Mouse (Mus musculus): ENCODE data around the gene Thnsl2. TPM values are rescaled to one million over a fixed set of nuclear protein-coding genes. Genes with fewer than 3 reads are reported as not detected.
A peak's percentile ranks its signal among the peaks of the same experiment; 100 is the strongest.

Gene Thnsl2
- polyA plus RNA-seq (2015; fragmentation: Nextera tagmentation; extraction: Ambion mirVana), result 83.8 and 95.1 TPM in 2 replicates

DNA sequence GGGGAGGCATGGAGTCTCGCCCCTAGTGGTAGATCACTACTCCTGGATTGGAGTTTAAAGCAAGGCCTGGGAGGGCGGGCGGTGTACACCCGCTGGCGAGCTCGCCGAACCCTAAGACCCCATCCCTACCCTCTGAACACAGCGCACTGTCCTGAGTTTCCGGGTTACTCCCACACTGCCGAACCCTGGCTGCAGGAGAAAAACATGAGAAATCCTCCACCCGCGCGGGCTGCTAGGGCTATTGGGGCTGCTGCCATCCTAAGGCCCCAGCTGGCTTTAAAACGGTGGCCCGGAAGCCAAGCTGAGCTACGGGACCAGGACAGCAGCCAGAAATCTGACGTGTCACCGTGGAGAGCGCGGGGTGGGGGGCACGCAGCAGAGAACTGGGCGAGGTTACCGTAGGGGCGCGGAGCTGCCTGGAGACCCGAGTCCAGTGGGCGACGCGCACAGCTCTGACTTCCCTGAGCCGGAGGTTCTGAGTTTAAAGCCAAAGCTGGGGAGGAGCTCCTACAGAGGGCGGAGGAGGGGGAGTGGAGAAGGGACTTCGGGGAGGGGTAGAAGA, at the start of gene Thnsl2:
TSS of gene Thnsl2 (minus strand) at position 546 of the 562 bp plus-strand sequence.
- Histone ChIP-seq H3K36me3 (ENCODE audit: control insufficient read depth, insufficient read depth, low read length) (no peaks in the 10 kb centered on the region), H3K27me3 (replicated peaks; ENCODE audit: control insufficient read depth, insufficient read depth, low read length) (no peaks in the 10 kb centered on the region), H3K9me3 (ENCODE audit: control insufficient read depth, low read length) (no peaks in the 10 kb centered on the region), H3K4me1 (ENCODE audit: control insufficient read depth, insufficient read depth, low read length) (peaks cover 9% of the 10 kb centered on the region), H3K4me3 (ENCODE audit: low read length) (peak within 1 kb of the TSS; percentile 69), H3K4me2 (ENCODE audit: low read depth, low read length) (peak within 1 kb of the TSS; percentile 81), H3K27ac (ENCODE audit: low read length) (peak within 1 kb of the TSS; percentile 94), H3K9ac (ENCODE audit: low read depth, low read length) (peak within 1 kb of the TSS; percentile 96)
- WGBS, result under 1% methylated on average over 32 of the region's 32 CpGs
- peak; percentile 63 for ATAC-seq

DNA sequence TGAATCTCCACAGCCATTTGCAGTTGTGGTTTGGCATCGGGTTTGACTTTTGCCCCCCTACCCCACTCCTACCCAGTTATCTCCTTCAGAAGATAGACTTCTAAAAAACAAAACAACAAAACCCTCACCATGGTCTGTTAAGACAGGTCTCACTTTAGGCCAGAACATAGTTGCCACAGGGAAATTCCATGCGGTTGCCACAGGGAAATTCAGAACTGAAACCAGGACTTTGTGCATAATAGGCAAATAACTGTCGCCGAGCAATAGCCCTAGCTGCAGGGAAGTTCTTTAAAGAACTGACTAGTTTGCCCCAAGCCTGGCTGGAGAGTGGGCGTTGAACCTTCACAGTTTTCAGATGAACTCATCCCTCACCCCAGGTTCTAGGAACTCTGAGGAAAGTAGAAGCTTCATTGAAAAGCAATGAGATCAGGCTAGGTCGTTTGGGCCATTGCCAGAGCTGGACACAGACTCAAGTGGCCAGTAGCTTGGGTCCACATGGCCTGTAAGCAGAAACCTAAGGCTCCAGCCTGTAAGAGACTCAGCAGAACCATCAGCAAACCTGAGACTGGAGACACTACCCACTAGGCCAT, 49.0 kb upstream of the Thnsl2 start:
- Histone ChIP-seq H3K9me3 (ENCODE audit: control insufficient read depth, low read length) (no peaks in the 10 kb centered on the region), H3K27me3 (replicated peaks; ENCODE audit: control insufficient read depth, insufficient read depth, low read length) (no peaks in the 10 kb centered on the region), H3K4me1 (ENCODE audit: control insufficient read depth, insufficient read depth, low read length) (no peaks in the 10 kb centered on the region), H3K4me3 (ENCODE audit: low read length) (no peak overlapping the region), H3K4me2 (ENCODE audit: low read depth, low read length) (no peak overlapping the region), H3K9ac (ENCODE audit: low read depth, low read length) (no peak overlapping the region), H3K27ac (ENCODE audit: low read length) (no peak overlapping the region), H3K36me3 (ENCODE audit: control insufficient read depth, insufficient read depth, low read length) (no peaks in the 10 kb centered on the region)
- ATAC-seq, result no peak
- 83% methylated on average over 6 of the region's 6 CpGs for WGBS

DNA sequence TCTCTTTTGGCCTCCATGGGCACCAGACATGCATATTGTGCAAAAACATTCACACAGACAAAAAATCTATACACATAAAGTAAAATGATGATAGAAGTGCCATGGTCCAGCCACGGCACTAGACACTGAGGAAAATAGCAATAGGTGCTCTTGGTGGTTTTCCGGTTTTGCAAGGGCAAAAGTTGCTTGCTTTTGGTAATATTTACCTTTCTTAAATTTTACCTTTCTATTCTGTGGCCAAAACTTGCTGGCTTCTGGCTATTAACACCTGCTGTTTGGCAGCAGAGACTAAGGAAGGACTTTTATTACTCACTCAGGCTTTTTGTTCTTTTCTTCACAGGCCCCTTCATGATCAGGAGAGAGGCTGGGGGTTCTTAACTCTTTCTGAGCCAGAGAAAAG, 46.3 kb upstream of the Thnsl2 start:
- no peaks in the 10 kb centered on the region for H3K9me3 ChIP-seq (ENCODE audit: control insufficient read depth, low read length)
- no peaks in the 10 kb centered on the region for H3K36me3 ChIP-seq (ENCODE audit: control insufficient read depth, insufficient read depth, low read length)
- H3K4me3 ChIP-seq (ENCODE audit: low read length), result no peak overlapping the region
- no peak overlapping the region for H3K9ac ChIP-seq (ENCODE audit: low read depth, low read length)
- no peak overlapping the region for H3K27ac ChIP-seq (ENCODE audit: low read length)
- 80% methylated on average over 2 of the region's 2 CpGs for WGBS
- no peak overlapping the region for H3K4me2 ChIP-seq (ENCODE audit: low read depth, low read length)
- no peaks in the 10 kb centered on the region for H3K4me1 ChIP-seq (ENCODE audit: control insufficient read depth, insufficient read depth, low read length)
- ATAC-seq, result no peak
- H3K27me3 ChIP-seq (replicated peaks; ENCODE audit: control insufficient read depth, insufficient read depth, low read length), result no peaks in the 10 kb centered on the region

DNA sequence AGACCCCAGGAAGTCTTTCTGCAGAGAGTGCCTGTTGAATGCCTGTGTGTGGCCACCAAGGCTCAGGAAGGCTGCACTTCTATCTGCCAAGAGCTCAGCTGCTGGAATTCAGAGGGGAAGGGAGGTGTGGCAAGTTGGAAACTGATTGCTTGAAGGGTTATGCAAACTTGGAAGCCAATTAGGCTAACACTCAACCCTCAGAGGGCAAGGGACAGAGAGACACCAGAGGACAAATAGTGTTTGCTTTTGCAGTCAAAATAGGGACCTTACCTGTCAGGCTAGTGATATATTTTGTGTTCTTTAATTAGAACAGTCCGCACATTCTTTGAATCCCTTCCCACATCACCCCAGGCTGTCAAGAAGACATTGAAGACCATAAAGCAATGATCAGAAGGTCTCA, 45.3 kb upstream of the Thnsl2 start:
- WGBS, result 35% methylated on average over 1 of the region's 1 CpGs
- Histone ChIP-seq H3K27me3 (replicated peaks; ENCODE audit: control insufficient read depth, insufficient read depth, low read length) (no peaks in the 10 kb centered on the region), H3K4me1 (ENCODE audit: control insufficient read depth, insufficient read depth, low read length) (no peaks in the 10 kb centered on the region), H3K4me3 (ENCODE audit: low read length) (no peak overlapping the region), H3K27ac (ENCODE audit: low read length) (no peak overlapping the region), H3K4me2 (ENCODE audit: low read depth, low read length) (no peak overlapping the region), H3K9me3 (ENCODE audit: control insufficient read depth, low read length) (no peaks in the 10 kb centered on the region), H3K36me3 (ENCODE audit: control insufficient read depth, insufficient read depth, low read length) (no peaks in the 10 kb centered on the region), H3K9ac (ENCODE audit: low read depth, low read length) (no peak overlapping the region)
- ATAC-seq, result no peak

DNA sequence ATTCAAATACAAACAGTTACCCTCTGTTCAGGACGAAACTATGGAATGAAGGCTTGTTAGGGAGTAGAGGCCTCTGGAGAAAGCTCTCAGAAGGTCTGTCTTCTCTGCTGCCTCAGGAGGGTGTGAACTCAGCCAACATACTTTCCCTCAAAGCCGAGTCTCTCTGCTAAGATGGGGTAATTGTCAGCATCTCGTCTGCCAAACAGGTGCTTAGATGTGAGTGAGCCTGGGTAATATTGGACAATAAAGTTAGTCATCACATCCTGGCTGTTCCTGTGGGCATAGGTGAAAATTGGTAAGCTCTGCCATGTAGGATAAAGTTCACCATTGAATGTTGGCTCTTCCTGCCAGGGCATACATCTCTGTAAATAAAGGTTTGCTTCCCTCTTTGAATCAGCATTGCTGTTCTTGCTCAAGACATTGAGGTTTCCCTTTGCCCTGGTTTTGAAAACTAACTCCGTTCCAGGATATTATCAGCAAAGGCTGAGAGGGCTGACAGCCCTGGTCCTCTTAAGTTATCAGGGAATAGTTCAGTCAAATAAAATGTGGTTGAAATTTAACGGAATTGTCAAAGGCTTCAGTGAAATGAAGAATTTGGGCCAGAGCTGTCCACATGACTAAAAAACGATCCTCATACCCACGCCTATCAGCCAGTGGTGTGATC, 40.8 kb upstream of the Thnsl2 start:
- no peaks in the 10 kb centered on the region for H3K4me1 ChIP-seq (ENCODE audit: control insufficient read depth, insufficient read depth, low read length)
- 53% methylated on average over 7 of the region's 7 CpGs for WGBS
- no peak overlapping the region for H3K4me2 ChIP-seq (ENCODE audit: low read depth, low read length)
- 0 out of 2 replicates have a peak overlapping the region, but pooled peaks have one; percentile 18 for H3K27ac ChIP-seq (ENCODE audit: low read length)
- H3K36me3 ChIP-seq (ENCODE audit: control insufficient read depth, insufficient read depth, low read length), result no peaks in the 10 kb centered on the region
- no peak overlapping the region for H3K4me3 ChIP-seq (ENCODE audit: low read length)
- peak; percentile 85 for ATAC-seq
- no peaks in the 10 kb centered on the region for H3K9me3 ChIP-seq (ENCODE audit: control insufficient read depth, low read length)
- no peaks in the 10 kb centered on the region for H3K27me3 ChIP-seq (replicated peaks; ENCODE audit: control insufficient read depth, insufficient read depth, low read length)
- H3K9ac ChIP-seq (ENCODE audit: low read depth, low read length), result no peak overlapping the region

DNA sequence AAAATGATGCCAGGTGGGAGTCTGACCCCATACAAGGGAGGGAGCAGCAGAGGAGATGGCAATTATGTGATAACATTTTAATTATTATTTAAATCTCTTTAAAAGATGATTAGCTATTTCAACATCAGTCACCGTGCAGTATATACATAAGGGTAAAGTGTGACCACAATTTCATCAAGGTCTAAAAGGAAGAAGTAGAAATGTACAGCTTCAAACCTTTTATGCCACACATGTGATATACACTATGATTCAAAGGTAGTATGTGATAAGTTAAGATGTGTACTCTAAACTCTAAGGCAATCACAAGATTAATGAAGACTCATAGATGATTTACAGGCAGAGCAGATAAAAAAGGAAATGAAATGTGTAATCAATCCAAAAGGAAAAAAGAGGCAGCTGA, 36.4 kb upstream of the Thnsl2 start:
- Histone ChIP-seq H3K4me2 (ENCODE audit: low read depth, low read length) (no peak overlapping the region), H3K4me1 (ENCODE audit: control insufficient read depth, insufficient read depth, low read length) (no peaks in the 10 kb centered on the region), H3K9ac (ENCODE audit: low read depth, low read length) (no peak overlapping the region), H3K4me3 (ENCODE audit: low read length) (no peak overlapping the region), H3K27me3 (replicated peaks; ENCODE audit: control insufficient read depth, insufficient read depth, low read length) (no peaks in the 10 kb centered on the region), H3K36me3 (ENCODE audit: control insufficient read depth, insufficient read depth, low read length) (no peaks in the 10 kb centered on the region), H3K9me3 (ENCODE audit: control insufficient read depth, low read length) (no peaks in the 10 kb centered on the region), H3K27ac (ENCODE audit: low read length) (no peak overlapping the region)
- ATAC-seq, result peak; percentile 75
- 80% methylated on average over 1 of the region's 1 CpGs for WGBS

DNA sequence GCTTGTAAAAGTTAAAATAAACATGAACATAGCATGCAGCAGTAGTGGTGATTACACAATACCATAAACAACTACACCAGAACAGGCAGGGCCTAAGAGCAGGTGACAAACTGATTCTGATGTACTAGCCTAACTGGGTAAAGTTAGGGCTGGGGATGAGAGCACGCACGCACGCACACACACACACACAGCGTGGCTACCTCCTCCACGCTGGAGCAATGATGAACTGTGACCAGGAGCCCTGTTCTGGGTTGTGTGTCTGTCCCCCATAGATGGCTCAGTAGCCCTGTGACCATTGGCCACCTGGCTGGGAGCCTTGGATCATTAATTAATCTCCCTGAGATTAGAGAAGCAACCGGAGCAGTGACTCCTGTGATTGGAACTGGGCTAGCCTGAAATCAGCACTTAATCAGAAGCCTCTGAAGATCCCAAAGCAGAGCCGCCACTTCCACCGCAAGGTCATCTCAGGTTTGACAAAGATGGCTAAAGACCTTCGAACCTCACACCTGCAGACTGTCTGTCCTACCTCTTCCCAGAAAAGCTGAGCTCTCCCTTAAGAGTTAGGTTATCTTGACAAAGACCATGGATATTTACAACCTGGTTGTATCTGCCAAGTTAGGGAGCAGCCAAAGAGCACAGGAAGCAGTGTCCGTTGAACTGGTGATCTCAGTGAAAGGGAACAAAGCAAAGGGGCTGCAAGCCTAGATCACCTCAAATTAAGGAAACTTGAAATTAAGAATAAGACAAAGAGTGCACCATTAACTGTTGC, 28.8 kb upstream of the Thnsl2 start:
- Histone ChIP-seq H3K9me3 (ENCODE audit: control insufficient read depth, low read length) (no peaks in the 10 kb centered on the region), H3K4me2 (ENCODE audit: low read depth, low read length) (no peak overlapping the region), H3K27ac (ENCODE audit: low read length) (no peak overlapping the region), H3K4me1 (ENCODE audit: control insufficient read depth, insufficient read depth, low read length) (no peaks in the 10 kb centered on the region), H3K4me3 (ENCODE audit: low read length) (no peak overlapping the region), H3K9ac (ENCODE audit: low read depth, low read length) (no peak overlapping the region), H3K27me3 (replicated peaks; ENCODE audit: control insufficient read depth, insufficient read depth, low read length) (no peaks in the 10 kb centered on the region), H3K36me3 (ENCODE audit: control insufficient read depth, insufficient read depth, low read length) (no peaks in the 10 kb centered on the region)
- 77% methylated on average over 10 of the region's 10 CpGs for WGBS
- ATAC-seq, result no peak

DNA sequence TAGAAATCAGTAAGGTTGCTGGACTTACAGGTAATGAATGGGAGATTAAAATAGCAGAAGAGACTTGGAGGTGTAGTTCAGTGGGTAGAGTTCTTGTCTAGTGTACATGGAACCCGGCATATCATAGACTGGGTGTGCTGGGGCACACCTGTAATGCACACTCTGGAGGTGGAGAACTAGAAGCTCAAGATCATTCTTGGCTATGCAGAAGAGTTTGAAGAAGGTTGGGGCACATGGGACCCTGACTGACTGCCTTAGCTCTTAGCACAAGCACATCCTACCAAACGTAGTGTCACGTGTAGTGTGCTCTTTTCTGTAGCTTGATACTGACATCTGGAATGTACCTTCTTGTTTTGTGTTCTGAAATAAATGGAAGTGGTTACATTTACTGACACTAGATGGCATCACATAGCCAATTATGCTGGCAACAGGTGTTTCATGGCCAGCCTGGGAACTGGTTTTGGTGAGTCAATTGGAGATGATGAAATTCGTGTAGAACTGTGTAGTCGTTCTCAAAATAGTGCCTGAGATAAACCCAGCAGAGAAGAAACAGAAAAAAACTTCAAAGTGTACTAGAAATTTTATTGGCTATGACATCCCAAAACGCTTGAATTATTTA, 22.4 kb upstream of the Thnsl2 start:
- Histone ChIP-seq H3K36me3 (ENCODE audit: control insufficient read depth, insufficient read depth, low read length) (no peaks in the 10 kb centered on the region), H3K27ac (ENCODE audit: low read length) (no peak overlapping the region), H3K27me3 (replicated peaks; ENCODE audit: control insufficient read depth, insufficient read depth, low read length) (no peaks in the 10 kb centered on the region), H3K9me3 (ENCODE audit: control insufficient read depth, low read length) (no peaks in the 10 kb centered on the region), H3K9ac (ENCODE audit: low read depth, low read length) (no peak overlapping the region), H3K4me2 (ENCODE audit: low read depth, low read length) (no peak overlapping the region), H3K4me1 (ENCODE audit: control insufficient read depth, insufficient read depth, low read length) (peaks cover 6% of the 10 kb centered on the region; the same call in 1 of the 2 replicates), H3K4me3 (ENCODE audit: low read length) (no peak overlapping the region)
- ATAC-seq, result peak; percentile 69
- 36% methylated on average over 6 of the region's 6 CpGs for WGBS

DNA sequence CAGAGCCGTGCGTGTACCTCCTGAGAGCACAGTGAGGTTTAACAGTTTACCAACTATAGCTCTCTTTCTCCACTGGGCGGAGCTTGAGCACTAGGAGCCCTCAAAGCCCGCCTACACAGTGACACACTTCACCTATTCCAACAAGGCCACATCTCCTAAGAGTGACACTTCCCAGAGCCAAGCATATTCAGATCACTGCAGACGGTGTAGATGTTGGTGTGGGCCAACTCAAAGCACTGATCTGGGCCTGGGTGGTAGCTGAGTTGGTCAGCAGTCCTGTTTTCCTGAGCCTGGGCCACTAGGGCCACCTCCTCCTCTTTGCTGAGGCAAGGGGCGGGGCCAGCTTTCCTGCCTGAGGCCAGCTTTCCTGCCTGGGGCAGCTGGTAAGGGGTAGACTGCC, 20.2 kb upstream of the Thnsl2 start:
- H3K4me2 ChIP-seq (ENCODE audit: low read depth, low read length), result no peak overlapping the region
- WGBS, result 31% methylated on average over 6 of the region's 6 CpGs
- H3K9ac ChIP-seq (ENCODE audit: low read depth, low read length), result 0 out of 2 replicates have a peak overlapping the region, but pooled peaks have one; percentile 14
- no peak overlapping the region for H3K4me3 ChIP-seq (ENCODE audit: low read length)
- no peaks in the 10 kb centered on the region for H3K36me3 ChIP-seq (ENCODE audit: control insufficient read depth, insufficient read depth, low read length)
- H3K4me1 ChIP-seq (ENCODE audit: control insufficient read depth, insufficient read depth, low read length), result peaks cover 6% of the 10 kb centered on the region; the same call in 1 of the 2 replicates
- no peak overlapping the region for H3K27ac ChIP-seq (ENCODE audit: low read length)
- peak; percentile 65 for ATAC-seq
- no peaks in the 10 kb centered on the region for H3K27me3 ChIP-seq (replicated peaks; ENCODE audit: control insufficient read depth, insufficient read depth, low read length)
- no peaks in the 10 kb centered on the region for H3K9me3 ChIP-seq (ENCODE audit: control insufficient read depth, low read length)

Data from intestine, embryonic 16.5 days (tissue).